Mouse (Mus musculus) spleen, adult 2 months (tissue): ENCODE measurements around the gene Btd.

Experiments used
- CTCF ChIP-seq: fragments of 200-500 bp; IDR thresholded peaks from 2 replicates; pipeline ENCODE4 v1.5.1; 2011; ENCODE audit warnings: mild to moderate bottlenecking, inconsistent platforms; ENCODE audit not compliant: insufficient read depth, insufficient read length, insufficient replicate concordance; ENCODE audit errors: extremely low read depth
- POLR2A ChIP-seq: fragments of 200-500 bp; IDR thresholded peaks from 2 replicates; pipeline ENCODE4 v1.6.1; 2011; ENCODE audit warnings: low read depth, low read length, inconsistent platforms

DNA sequence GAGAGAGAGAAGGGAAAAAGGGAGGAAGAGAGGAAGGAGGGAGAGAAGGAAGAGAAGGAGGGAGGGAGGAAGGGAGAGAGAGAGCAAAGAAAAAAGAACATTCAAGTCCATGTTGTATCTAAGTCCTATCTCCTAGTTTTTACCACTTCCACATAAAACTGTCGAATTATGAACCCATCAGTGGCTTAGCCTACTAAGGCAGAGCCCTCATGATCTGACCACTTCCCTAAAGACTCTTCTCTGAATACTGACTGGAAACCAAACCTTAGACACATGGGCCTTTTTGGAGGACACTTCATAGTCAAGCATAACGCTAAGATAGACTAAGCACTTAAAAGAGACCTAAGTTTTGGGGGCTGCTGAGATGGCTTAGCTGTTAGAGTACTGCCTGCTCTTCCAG is 47.8 kb upstream of the Btd start:
- TF ChIP-seq CTCF (no peak), POLR2A (no peak)
